Mouse (Mus musculus) neutrophil, adult 59 days (primary cell): Measurements from ENCODE around the gene Cdkn2aipnl. TPM values are rescaled to one million over a fixed set of nuclear protein-coding genes. Genes with fewer than 3 reads are reported as not detected.

ENCODE experiments used
- total RNA-seq, 2 experiments: library from RNA; stranded (reverse); gene quantifications; 1 replicate in 1 of 2; 2 replicates in 1 of 2; pipeline ENCODE4 v1.2.4; 2023

Gene Cdkn2aipnl
- total RNA-seq, result 10 to 100 TPM; 31.7 to 36.0 TPM

GRCm38 (mm10) chr11:51967443-51968401, at the start of gene Cdkn2aipnl:
Cdkn2aipnl (plus strand) TSS chr11:51967661.

GRCm38 (mm10) chr11:52000290-52000962, 33.0 kb downstream of the Cdkn2aipnl start, which contains the start of gene Ube2b:
Ube2b (minus strand) TSS chr11:52000762.

GRCm38 (mm10) chr11:52003772-52004528, 36.5 kb downstream of the Cdkn2aipnl start, which contains the start of gene Cdkl3:
Cdkl3 (plus strand) TSS chr11:52004221.

Other genes with a start within 250 kb of the Cdkn2aipnl start
- gene Sec24a, start 204.0 kb upstream of the Cdkn2aipnl start, total RNA-seq, result 10 to 100 TPM; 15.0 to 16.0 TPM
- 10 to 100 TPM; 23.7 to 26.9 TPM for gene Sar1b, start 204.0 kb upstream of the Cdkn2aipnl start, total RNA-seq
- 10 to 100 TPM in 1 of 2 experiments, 1 to 10 TPM in 1; 9.2 to 10.4 TPM for gene Jade2, start 110.0 kb upstream of the Cdkn2aipnl start, total RNA-seq
- gene Ube2b, start 33.1 kb downstream of the Cdkn2aipnl start, total RNA-seq, result 100 to 1,000 TPM; 146 to 161 TPM
- gene Cdkl3, start 36.6 kb downstream of the Cdkn2aipnl start, total RNA-seq, result 1 to 10 TPM; 3.1 to 6.1 TPM
- gene Ppp2ca, start 131.0 kb downstream of the Cdkn2aipnl start, total RNA-seq, result 100 to 1,000 TPM in 1 of 2 experiments, 10 to 100 TPM in 1; 92.5 to 103 TPM
- gene Olfr1373, start 177.9 kb downstream of the Cdkn2aipnl start, total RNA-seq, result not detected
- gene Olfr1371, start 246.3 kb downstream of the Cdkn2aipnl start, total RNA-seq, result not detected